11 mouse cellular contexts compared by ENCODE assay signal in the genomic region with DNA sequence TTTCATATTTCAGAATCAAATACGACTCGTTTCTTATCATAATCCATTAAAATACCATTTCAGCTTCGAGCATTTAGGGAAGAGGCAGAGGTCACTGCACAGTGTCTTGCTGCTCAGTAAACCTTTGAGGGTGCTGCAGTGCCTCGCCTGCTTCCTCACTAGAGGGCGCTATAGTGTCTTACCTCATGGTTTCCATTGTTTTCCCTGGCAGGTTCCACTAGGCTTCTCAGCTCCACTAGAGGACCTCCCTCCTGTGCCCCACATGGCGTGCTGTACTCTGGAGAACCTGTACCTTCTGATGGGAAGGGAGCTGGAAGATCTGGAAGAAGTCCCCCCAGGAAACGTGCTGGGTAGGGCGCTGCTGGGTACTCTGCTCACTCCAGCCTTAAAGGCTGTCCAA. TPM values are rescaled to one million over a fixed set of nuclear protein-coding genes. Genes with fewer than 3 reads are reported as not detected.
DNase-seq lines count a peak whose midpoint lies in the region; ATAC-seq and TF ChIP-seq lines count a peak whose summit lies in the region.
"Had no signal": no experiment of that assay in that cellular context is flagged by ENCODE, and none has a peak within 500 bp of the region (broad histone marks: within the 10 kb centered on the region; RNA-seq: fewer than 3 reads in every experiment).

No protein-coding gene starts in this region.

- no peaks in the 10 kb centered on the region for H3K79me2 ChIP-seq in heart, adult 2 months (replicated peaks; ENCODE audit: control insufficient read depth, insufficient read depth, low read length)

- no peak for TF ChIP-seq EP300 in heart, adult 2 months (IDR thresholded peaks at IDR 0.05; ENCODE audit: insufficient read depth, low read depth, low read length)

- no peaks in the 10 kb centered on the region for H3K9me3 ChIP-seq in intestine, embryonic 16.5 days (ENCODE audit: control insufficient read depth, low read length)
- H3K9me3 ChIP-seq: hindbrain, embryonic 13.5 days; midbrain, embryonic 12.5 days had no signal

- no peak for ATAC-seq in intestine, embryonic 16.5 days

- peak; percentile 42 for TF ChIP-seq CTCF in heart, adult 2 months (IDR thresholded peaks at IDR 0.05)
- peak; percentile 68; the same call in 1 of the 2 replicates for TF ChIP-seq CTCF in thymus, adult 2 months (IDR thresholded peaks at IDR 0.05; ENCODE audit: borderline replicate concordance, control insufficient read depth, extremely low read depth, insufficient read depth, low read length, poor library complexity)

- no peak overlapping the region for H3K9ac ChIP-seq in heart, adult 2 months (ENCODE audit: low read depth, low read length)
- no peak overlapping the region for H3K9ac ChIP-seq in intestine, embryonic 16.5 days (ENCODE audit: low read depth, low read length)
- H3K9ac ChIP-seq: hindbrain, embryonic 13.5 days; midbrain, embryonic 12.5 days had no signal

- DNase-seq in heart, adult 2 months = no peak
- no peak for DNase-seq in heart, adult 18-20 months
- DNase-seq in thymus, adult 2 months = no peak
- DNase-seq in thymus, adult 18-20 months = no peak
- DNase-seq in embryo, embryonic 10 days (ENCODE audit: low spot score) = peak; percentile 49
- DNase-seq in thymus, postnatal 4 days = peak; percentile 32
- no peak for DNase-seq in ovary, adult 18-20 months (ENCODE audit: low spot score)
- DNase-seq: cerebellum, adult 9-11 months had no signal

- H3K4me1 ChIP-seq in heart, adult 2 months (ENCODE audit: control insufficient read depth, insufficient read depth, low read length) = no peaks in the 10 kb centered on the region
- H3K4me1 ChIP-seq in thymus, adult 2 months (replicated peaks; ENCODE audit: control insufficient read depth, insufficient read depth, low read length) = no peaks in the 10 kb centered on the region
- H3K4me1 ChIP-seq in intestine, embryonic 16.5 days (ENCODE audit: control insufficient read depth, insufficient read depth, low read length) = no peaks in the 10 kb centered on the region
- H3K4me1 ChIP-seq: hindbrain, embryonic 13.5 days; midbrain, embryonic 12.5 days had no signal

- peaks cover 2% of the 10 kb centered on the region; the same call in 1 of the 2 replicates for H3K36me3 ChIP-seq in heart, adult 2 months (ENCODE audit: control insufficient read depth, insufficient read depth, low read length)
- H3K36me3 ChIP-seq in thymus, adult 2 months (ENCODE audit: control insufficient read depth, insufficient read depth, low read length) = peaks cover 30% of the 10 kb centered on the region
- 0 out of 2 replicates have a peak, but pooled peaks cover 9% of the 10 kb centered on the region for H3K36me3 ChIP-seq in intestine, embryonic 16.5 days (ENCODE audit: control insufficient read depth, insufficient read depth, low read length)

- intact Hi-C loops in heart, adult 2 months (cut with DNase I) = no loop called here

- no peak overlapping the region for H3K4me3 ChIP-seq in heart, adult 2 months
- H3K4me3 ChIP-seq in thymus, adult 2 months (ENCODE audit: control insufficient read depth, insufficient read depth, low read length) = no peak overlapping the region
- no peak overlapping the region for H3K4me3 ChIP-seq in intestine, embryonic 16.5 days (ENCODE audit: low read length)
- H3K4me3 ChIP-seq: hindbrain, embryonic 13.5 days; midbrain, embryonic 12.5 days had no signal

- no peak overlapping the region for H3K27ac ChIP-seq in heart, adult 2 months
- no peak overlapping the region for H3K27ac ChIP-seq in thymus, adult 2 months (ENCODE audit: control insufficient read depth, insufficient read depth, low read length)
- H3K27ac ChIP-seq in intestine, embryonic 16.5 days (ENCODE audit: low read length) = no peak overlapping the region
- H3K27ac ChIP-seq: hindbrain, embryonic 13.5 days; midbrain, embryonic 12.5 days had no signal

- WGBS in heart, adult 2 months = 79% methylated on average over 8 of the region's 8 CpGs
- 91% methylated on average over 8 of the region's 8 CpGs for WGBS in thymus, adult 2 months
- WGBS in intestine, embryonic 16.5 days = 77% methylated on average over 8 of the region's 8 CpGs

- H3K4me2 ChIP-seq in intestine, embryonic 16.5 days (ENCODE audit: low read depth, low read length) = no peak overlapping the region
- H3K4me2 ChIP-seq: hindbrain, embryonic 13.5 days; midbrain, embryonic 12.5 days had no signal

- no peak for TF ChIP-seq POLR2A in heart, adult 2 months (IDR thresholded peaks at IDR 0.05; ENCODE audit: insufficient read depth, low read depth, low read length)
- TF ChIP-seq POLR2A in thymus, adult 2 months (IDR thresholded peaks at IDR 0.05; ENCODE audit: control insufficient read depth, extremely low read depth, insufficient read depth, low read length, poor library complexity) = no peak

- H3K27me3 ChIP-seq in heart, adult 2 months (ENCODE audit: control insufficient read depth, insufficient read depth, low read length) = no peaks in the 10 kb centered on the region
- no peaks in the 10 kb centered on the region for H3K27me3 ChIP-seq in thymus, adult 2 months (ENCODE audit: control insufficient read depth, insufficient read depth, low read length)
- H3K27me3 ChIP-seq in intestine, embryonic 16.5 days (replicated peaks; ENCODE audit: control insufficient read depth, insufficient read depth, low read length) = no peaks in the 10 kb centered on the region
- H3K27me3 ChIP-seq: hindbrain, embryonic 13.5 days; midbrain, embryonic 12.5 days had no signal

RNA-seq across cellular contexts. Expression of a gene that starts 49.3 kb away (rescaled TPM):
- 1 to 10 TPM; 8.7 to 9.3 TPM for total RNA-seq in heart, adult 2 months (2021)
- 2.8 and 6.1 TPM in 2 replicates for polyA plus RNA-seq in heart, adult 2 months (2012; rRNA removed)
- 10 to 100 TPM in 1 of 2 experiments, 1 to 10 TPM in 1; 8.6 to 10.6 TPM for total RNA-seq in heart, adult 18-20 months (2021)
- polyA plus RNA-seq in thymus, adult 2 months (2012; rRNA removed) = 7.1 and 7.9 TPM in 2 replicates
- 25.8 and 28.1 TPM in 2 replicates for polyA plus RNA-seq in intestine, embryonic 16.5 days (2015; fragmentation: Nextera tagmentation; extraction: Ambion mirVana)

RNA-seq across cellular contexts. Expression of a gene that starts 49.3 kb away (rescaled TPM):
- total RNA-seq in heart, adult 2 months (2021) = 1 to 10 TPM; 1.8 to 2.0 TPM
- polyA plus RNA-seq in heart, adult 2 months (2012; rRNA removed) = 4.1 and 4.2 TPM in 2 replicates
- total RNA-seq in heart, adult 18-20 months (2021) = 1 to 10 TPM; 1.1 to 3.0 TPM
- polyA plus RNA-seq in thymus, adult 2 months (2012; rRNA removed) = 1.2 and 1.6 TPM in 2 replicates
- 2.3 and 3.7 TPM in 2 replicates for polyA plus RNA-seq in intestine, embryonic 16.5 days (2015; fragmentation: Nextera tagmentation; extraction: Ambion mirVana)

Comparison
In these comparisons a context has a peak if more than half of its experiments do, and no peak if none do; other contexts are left out.
1. DNase-seq: peak in embryo, embryonic 10 days (single experiment) and thymus, postnatal 4 days (single experiment); none in heart, adult 2 months (0 of 2), heart, adult 18-20 months (0 of 2), thymus, adult 2 months (single experiment), thymus, adult 18-20 months (0 of 2) and ovary, adult 18-20 months (single experiment).